Comparison of ENCODE assay signal across 8 mouse cellular contexts in the genomic region with DNA sequence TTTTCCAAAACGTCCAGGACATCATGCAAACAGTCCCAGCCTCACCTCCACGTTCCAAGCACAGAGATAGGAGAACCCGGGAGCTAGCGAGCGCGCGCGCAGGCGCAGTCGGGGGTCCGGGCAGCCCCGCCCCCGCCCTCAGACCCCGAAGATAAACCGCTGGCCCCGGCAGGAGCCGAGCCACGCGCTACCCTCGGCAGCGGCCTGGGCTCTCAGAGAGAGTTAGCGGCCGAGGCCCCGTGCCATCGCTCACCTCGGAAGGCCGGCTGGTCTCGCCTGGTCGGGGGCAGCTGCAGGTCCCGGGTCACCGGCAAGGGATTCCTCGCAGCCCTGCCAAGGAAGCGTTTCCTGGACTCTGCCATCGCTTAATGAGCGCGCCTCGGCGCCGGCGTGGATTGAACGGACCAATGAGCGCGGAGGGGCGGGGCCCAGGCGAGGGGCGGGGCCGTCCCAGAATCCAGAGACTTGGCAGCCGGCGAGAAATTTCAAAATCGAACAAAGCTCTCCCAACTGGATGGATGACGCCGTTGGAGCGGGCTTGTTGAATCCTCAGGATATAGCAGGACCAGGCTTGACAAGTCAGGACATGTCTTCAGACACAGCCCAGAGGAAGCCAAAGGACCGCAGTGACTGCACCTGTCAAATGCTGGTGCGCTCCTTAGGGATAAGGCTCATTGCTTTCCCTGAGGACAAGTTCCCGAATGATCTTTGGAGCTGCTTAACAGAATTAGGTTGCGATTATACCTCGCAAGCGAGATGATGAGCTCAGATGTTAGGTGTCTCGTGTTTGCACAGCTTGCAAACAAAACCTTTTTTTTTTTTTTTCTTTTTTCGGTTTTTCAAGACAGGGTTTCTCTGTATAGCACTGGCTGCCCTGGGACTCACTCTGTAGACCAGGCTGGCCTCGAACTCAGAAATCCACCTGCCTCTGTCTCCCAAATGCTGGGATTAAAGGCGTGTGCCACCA. TPM values are rescaled to one million over a fixed set of nuclear protein-coding genes. Genes with fewer than 3 reads are reported as not detected.
A peak's percentile ranks its signal among the peaks of the same experiment; 100 is the strongest.
DNase-seq lines count a peak whose midpoint lies in the region; ATAC-seq and TF ChIP-seq lines count a peak whose summit lies in the region.

A gene (minus strand): TSS at position 389 of the 967 bp plus-strand sequence.

- H3K36me3 ChIP-seq in C2C12 (ENCODE audit: control insufficient read depth, insufficient read depth) (peaks cover 3% of the 10 kb centered on the region), myocyte (ENCODE audit: control insufficient read depth, insufficient read depth) (no peaks in the 10 kb centered on the region)
- H3K36me3 ChIP-seq in erythroblast, embryonic 14.5 days (ENCODE audit: control insufficient read depth): peaks cover 15% of the 10 kb centered on the region
- no peaks in the 10 kb centered on the region for H3K36me3 ChIP-seq in heart, embryonic 11.5 days (ENCODE audit: control insufficient read depth, insufficient read depth, low read length)
- H3K36me3 ChIP-seq in kidney, embryonic 16.5 days (ENCODE audit: insufficient read depth, low read length): no peaks in the 10 kb centered on the region
- no peaks in the 10 kb centered on the region for H3K36me3 ChIP-seq in liver, adult 2 months (ENCODE audit: control insufficient read depth, insufficient read depth, low read length)
- H3K36me3 ChIP-seq in splenic B cell, adult 2 months (ENCODE audit: control insufficient read depth, insufficient read depth, low read length, poor library complexity, severe bottlenecking): no peaks in the 10 kb centered on the region

- H3K9me3 ChIP-seq in erythroblast, embryonic 14.5 days (ENCODE audit: control insufficient read depth, low read length): no peaks in the 10 kb centered on the region
- H3K9me3 ChIP-seq in heart, embryonic 11.5 days (replicated peaks; ENCODE audit: control insufficient read depth, low read length): no peaks in the 10 kb centered on the region
- no peaks in the 10 kb centered on the region for H3K9me3 ChIP-seq in kidney, embryonic 16.5 days (ENCODE audit: low read length)

- H3K79me3 ChIP-seq in C2C12 (ENCODE audit: low read depth): peaks cover 44% of the 10 kb centered on the region

- TF ChIP-seq POLR2A in brain, embryonic 14.5 days (IDR thresholded peaks at IDR 0.05; ENCODE audit: borderline replicate concordance, extremely low read depth, insufficient read depth, insufficient read length, poor library complexity, severe bottlenecking): no peak
- no peak for TF ChIP-seq POLR2A in liver, adult 2 months (IDR thresholded peaks at IDR 0.05; ENCODE audit: extremely low read depth, insufficient read depth, low read length)
- peak; percentile 59 for TF ChIP-seq POLR2A in myocyte (IDR thresholded peaks at IDR 0.05; ENCODE audit: insufficient read length, low read depth)

- TF ChIP-seq CTCF in C2C12 (IDR thresholded peaks at IDR 0.05; ENCODE audit: control insufficient read depth, insufficient read depth, insufficient read length): no peak
- no peak for TF ChIP-seq CTCF in brain, embryonic 14.5 days (IDR thresholded peaks at IDR 0.05; ENCODE audit: borderline replicate concordance, extremely low read depth, insufficient read depth, insufficient read length)
- TF ChIP-seq CTCF in liver, adult 2 months (IDR thresholded peaks at IDR 0.05; ENCODE audit: low read depth, low read length): no peak

- peak within 1 kb of the TSS; percentile 86 for H3K9ac ChIP-seq in heart, embryonic 11.5 days (ENCODE audit: low read depth, low read length)
- peak within 1 kb of the TSS; percentile 84 for H3K9ac ChIP-seq in kidney, embryonic 16.5 days (replicated peaks; ENCODE audit: low read length)
- H3K9ac ChIP-seq in liver, adult 2 months (ENCODE audit: low read depth, low read length): peak within 1 kb of the TSS; percentile 46; the same call in 1 of the 2 replicates

- H3K4me1 ChIP-seq in erythroblast, embryonic 14.5 days (ENCODE audit: control insufficient read depth): peaks cover 33% of the 10 kb centered on the region
- H3K4me1 ChIP-seq in heart, embryonic 11.5 days (ENCODE audit: control insufficient read depth, insufficient read depth, low read length): peaks cover 10% of the 10 kb centered on the region
- peaks cover 12% of the 10 kb centered on the region for H3K4me1 ChIP-seq in kidney, embryonic 16.5 days (ENCODE audit: insufficient read depth, low read length)
- H3K4me1 ChIP-seq in liver, adult 2 months (ENCODE audit: control insufficient read depth, insufficient read depth, low read length): peaks cover 2% of the 10 kb centered on the region

- H3K27ac ChIP-seq in heart, embryonic 11.5 days (ENCODE audit: low read depth, low read length): peak within 1 kb of the TSS; percentile 92
- H3K27ac ChIP-seq in kidney, embryonic 16.5 days (ENCODE audit: low read length): peak within 1 kb of the TSS; percentile 91
- H3K27ac ChIP-seq in liver, adult 2 months (replicated peaks; ENCODE audit: insufficient read depth, low read depth, low read length): no peak within 1 kb of the TSS

- H3K4me3 ChIP-seq in C2C12 (ENCODE audit: insufficient read depth, poor library complexity, severe bottlenecking) (peak within 1 kb of the TSS; percentile 33), myocyte (peak within 1 kb of the TSS; percentile 45)
- peak within 1 kb of the TSS; percentile 85 for H3K4me3 ChIP-seq in erythroblast, embryonic 14.5 days (replicated peaks)
- peak within 1 kb of the TSS; percentile 82 for H3K4me3 ChIP-seq in heart, embryonic 11.5 days (ENCODE audit: low read depth, low read length)
- peak within 1 kb of the TSS; percentile 89 for H3K4me3 ChIP-seq in kidney, embryonic 16.5 days (ENCODE audit: low read length)
- peak within 1 kb of the TSS; percentile 77 for H3K4me3 ChIP-seq in liver, adult 2 months (ENCODE audit: insufficient read depth, low read depth, low read length)

- H3K79me2 ChIP-seq in C2C12 (ENCODE audit: control insufficient read depth, insufficient read depth) (peaks cover 48% of the 10 kb centered on the region), myocyte (ENCODE audit: control insufficient read depth, insufficient read depth) (peaks cover 44% of the 10 kb centered on the region)
- no peaks in the 10 kb centered on the region for H3K79me2 ChIP-seq in liver, adult 2 months (ENCODE audit: control insufficient read depth, insufficient read depth, low read length)

- 3% methylated on average over 61 of the region's 63 CpGs for WGBS in heart, embryonic 11.5 days (ENCODE audit: insufficient replicate concordance)
- 3% methylated on average over 63 of the region's 63 CpGs for WGBS in kidney, embryonic 16.5 days
- WGBS in liver, adult 2 months: 2% methylated on average over 63 of the region's 63 CpGs

- H3K27me3 ChIP-seq in C2C12 (ENCODE audit: control insufficient read depth, insufficient read depth, insufficient read length): no peaks in the 10 kb centered on the region
- peaks cover 28% of the 10 kb centered on the region for H3K27me3 ChIP-seq in erythroblast, embryonic 14.5 days (ENCODE audit: control insufficient read depth)
- no peaks in the 10 kb centered on the region for H3K27me3 ChIP-seq in heart, embryonic 11.5 days (ENCODE audit: control insufficient read depth, insufficient read depth, low read length)
- H3K27me3 ChIP-seq in kidney, embryonic 16.5 days (ENCODE audit: insufficient read depth, low read length): no peaks in the 10 kb centered on the region
- H3K27me3 ChIP-seq in liver, adult 2 months (ENCODE audit: control insufficient read depth, insufficient read depth, low read length): no peaks in the 10 kb centered on the region
- no peaks in the 10 kb centered on the region for H3K27me3 ChIP-seq in myocyte (ENCODE audit: control insufficient read depth, insufficient read depth, insufficient read length)
- no peaks in the 10 kb centered on the region for H3K27me3 ChIP-seq in splenic B cell, adult 2 months (ENCODE audit: control insufficient read depth, insufficient read depth, low read length, poor library complexity, severe bottlenecking)

- peak within 1 kb of the TSS; percentile 90 for H3K4me2 ChIP-seq in heart, embryonic 11.5 days
- H3K4me2 ChIP-seq in kidney, embryonic 16.5 days (replicated peaks; ENCODE audit: low read depth, low read length): peak within 1 kb of the TSS; percentile 60
- peak within 1 kb of the TSS; percentile 87 for H3K4me2 ChIP-seq in myocyte (ENCODE audit: low read depth)

- H3ac ChIP-seq in C2C12 (ENCODE audit: control insufficient read depth, insufficient read length, low read depth) (peak within 1 kb of the TSS; percentile 99), myocyte (ENCODE audit: control insufficient read depth, insufficient read length) (no peak within 1 kb of the TSS)

- DNase-seq in brain, embryonic 14.5 days (ENCODE audit: low read depth): peak; percentile 97
- DNase-seq in liver, adult 2 months (ENCODE audit: extremely low read depth, low read depth, low spot score): peak; percentile 81
- peak; percentile 73 for DNase-seq in splenic B cell, adult 2 months (ENCODE audit: low read depth, low spot score)

- peak; percentile 91 for ATAC-seq in heart, embryonic 11.5 days (replicated peaks; ENCODE audit: insufficient number of reproducible peaks, low FRiP score, low TSS enrichment)
- peak; percentile 98 for ATAC-seq in kidney, embryonic 16.5 days (ENCODE audit: low FRiP score, low TSS enrichment)

TF ChIP-seq in C2C12, 6 proteins besides CTCF, POLR2A, EP300 and RAD21:
- peak; percentile 44 for TF ChIP-seq MAX (IDR thresholded peaks at IDR 0.05)
- TF ChIP-seq MYOD1 (IDR thresholded peaks at IDR 0.05; ENCODE audit: control insufficient read depth, insufficient read length, low read depth): peak; percentile 61
- TF ChIP-seq CEBPB (IDR thresholded peaks at IDR 0.05; ENCODE audit: low read depth): no peak

TF ChIP-seq in myocyte, 11 proteins besides CTCF, POLR2A, EP300 and RAD21 (continues in another document):
- TF ChIP-seq E2F4 (IDR thresholded peaks at IDR 0.05; ENCODE audit: insufficient read depth) (peak; percentile 88), MYOD1 (IDR thresholded peaks at IDR 0.05; ENCODE audit: control insufficient read depth in 1 of 3, insufficient read length in 2 of 3, low read depth in 2 of 3) (peak in 2 of 3 experiments; percentile 45 to 48), MYOG (IDR thresholded peaks at IDR 0.05; ENCODE audit: control insufficient read depth in 1 of 3, insufficient read depth in 1 of 3, insufficient read length in 2 of 3, low read depth in 2 of 3) (peak in 1 of 3 experiments; percentile 10), POLR2AphosphoS2 (IDR thresholded peaks at IDR 0.05; ENCODE audit: insufficient read length, low read depth) (peak; percentile 41), REST (IDR thresholded peaks at IDR 0.05; ENCODE audit: insufficient read depth, insufficient read length) (no peak), SRF (IDR thresholded peaks at IDR 0.05; ENCODE audit: control insufficient read depth, insufficient read length, low read depth) (no peak)

RNA-seq across cellular contexts. Expression of the gene that starts here (rescaled TPM):
- polyA plus RNA-seq in C2C12 (2012; fragmentation: generic; extraction: Trizol): 21.3 TPM
- polyA plus RNA-seq in brain, embryonic 14.5 days (2012; rRNA removed): 16.7 and 23.6 TPM in 2 replicates
- polyA plus RNA-seq in erythroblast, embryonic 14.5 days (2012): 1.2 and 1.4 TPM in 2 replicates
- 37.4 and 37.6 TPM in 2 replicates for polyA plus RNA-seq in heart, embryonic 11.5 days (2014; fragmentation: Nextera tagmentation; extraction: Ambion mirVana)
- 38.5 and 40.6 TPM in 2 replicates for polyA plus RNA-seq in kidney, embryonic 16.5 days (2015; fragmentation: Nextera tagmentation; extraction: Ambion mirVana)
- total RNA-seq in liver, adult 2 months (2014; rRNA removed): 0.65 and 1.7 TPM in 2 replicates
- polyA plus RNA-seq in liver, adult 2 months (2012; rRNA removed): 0.10 and 0.18 TPM in 2 replicates
- polyA plus RNA-seq in myocyte (2012; fragmentation: generic; extraction: Trizol): 7.6 TPM

Comparison
In these comparisons a context has a peak if more than half of its experiments do, and no peak if none do; other contexts are left out.
1. H3K4me3 ChIP-seq: peak in every context shown above with its lines; median percentile 89 in kidney, embryonic 16.5 days; 85 in erythroblast, embryonic 14.5 days; 82 in heart, embryonic 11.5 days; 77 in liver, adult 2 months; 45 in myocyte; 33 in C2C12.